Mouse (Mus musculus) G1E (cell line): ENCODE data around the gene Kcna1.

ENCODE experiments used
- CTCF ChIP-seq: IDR thresholded peaks from 2 replicates; pipeline ENCODE4 v1.5.1; 2012; ENCODE audit warnings: low read depth, low read length, inconsistent platforms, mixed read lengths
- GATA1 ChIP-seq: IDR thresholded peaks from 2 replicates; pipeline ENCODE4 v1.6.1; 2012; ENCODE audit warnings: borderline replicate concordance, low read length, inconsistent platforms, mixed read lengths
- POLR2AphosphoS5 ChIP-seq: IDR thresholded peaks from 2 replicates; pipeline ENCODE4 v1.6.1; 2012; ENCODE audit warnings: low read depth, low read length, inconsistent platforms; ENCODE audit not compliant: insufficient replicate concordance
- TAL1 ChIP-seq: conservative IDR thresholded peaks from 2 replicates; pipeline ENCODE4 v1.6.1; 2012; ENCODE audit warnings: low read depth, low read length, inconsistent platforms, mixed read lengths

GRCm38 (mm10) chr6:126593336-126593735 lies 52.8 kb downstream of the Kcna1 start:
- no peak for TF ChIP-seq CTCF
- TF ChIP-seq GATA1: no peak
- TF ChIP-seq POLR2AphosphoS5: no peak
- no peak for TF ChIP-seq TAL1
